Mouse (Mus musculus): ENCODE measurements around the gene Mfsd4a. TPM values are rescaled to one million over a fixed set of nuclear protein-coding genes. Genes with fewer than 3 reads are reported as not detected.

Gene Mfsd4a
- polyA plus RNA-seq, 1 experiment from 2014 or later = 6.9 TPM

DNA sequence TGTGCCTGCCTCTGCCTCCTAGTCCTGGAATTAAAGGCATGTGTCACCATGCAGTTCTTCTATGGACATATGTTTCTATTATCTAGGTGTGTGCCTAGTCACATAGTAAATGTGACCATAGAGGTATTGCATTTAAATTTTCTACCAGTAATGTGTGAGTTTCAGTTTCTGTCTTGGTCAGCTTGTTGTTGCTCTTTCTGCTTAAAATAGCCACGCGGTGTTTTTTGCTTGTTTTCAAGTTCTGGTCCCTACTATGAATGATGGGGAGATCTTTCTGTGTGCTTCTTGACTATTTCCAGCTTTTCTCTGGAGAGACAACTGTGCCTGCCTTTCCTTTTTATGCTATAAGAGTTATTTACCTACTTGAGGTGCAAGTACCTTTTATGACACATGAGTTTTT lies 56.1 kb downstream of the Mfsd4a start:
- no peak for ATAC-seq
- H3K9ac ChIP-seq (ENCODE audit: low read depth, low read length) = no peak overlapping the region
- H3K27ac ChIP-seq (ENCODE audit: low read depth, low read length) = no peak overlapping the region
- H3K9me3 ChIP-seq (ENCODE audit: control insufficient read depth, low read length) = no peaks in the 10 kb centered on the region
- 84% methylated on average over 2 of the region's 2 CpGs for WGBS
- no peak overlapping the region for H3K4me3 ChIP-seq (ENCODE audit: low read length)
- no peaks in the 10 kb centered on the region for H3K27me3 ChIP-seq (replicated peaks; ENCODE audit: control insufficient read depth, insufficient read depth, low read length)
- H3K36me3 ChIP-seq (ENCODE audit: control insufficient read depth, insufficient read depth, low read length) = peaks cover 10% of the 10 kb centered on the region
- peaks cover 14% of the 10 kb centered on the region for H3K4me1 ChIP-seq (ENCODE audit: control insufficient read depth, insufficient read depth, low read depth, low read length)
- no peak overlapping the region for H3K4me2 ChIP-seq (ENCODE audit: low read length)

DNA sequence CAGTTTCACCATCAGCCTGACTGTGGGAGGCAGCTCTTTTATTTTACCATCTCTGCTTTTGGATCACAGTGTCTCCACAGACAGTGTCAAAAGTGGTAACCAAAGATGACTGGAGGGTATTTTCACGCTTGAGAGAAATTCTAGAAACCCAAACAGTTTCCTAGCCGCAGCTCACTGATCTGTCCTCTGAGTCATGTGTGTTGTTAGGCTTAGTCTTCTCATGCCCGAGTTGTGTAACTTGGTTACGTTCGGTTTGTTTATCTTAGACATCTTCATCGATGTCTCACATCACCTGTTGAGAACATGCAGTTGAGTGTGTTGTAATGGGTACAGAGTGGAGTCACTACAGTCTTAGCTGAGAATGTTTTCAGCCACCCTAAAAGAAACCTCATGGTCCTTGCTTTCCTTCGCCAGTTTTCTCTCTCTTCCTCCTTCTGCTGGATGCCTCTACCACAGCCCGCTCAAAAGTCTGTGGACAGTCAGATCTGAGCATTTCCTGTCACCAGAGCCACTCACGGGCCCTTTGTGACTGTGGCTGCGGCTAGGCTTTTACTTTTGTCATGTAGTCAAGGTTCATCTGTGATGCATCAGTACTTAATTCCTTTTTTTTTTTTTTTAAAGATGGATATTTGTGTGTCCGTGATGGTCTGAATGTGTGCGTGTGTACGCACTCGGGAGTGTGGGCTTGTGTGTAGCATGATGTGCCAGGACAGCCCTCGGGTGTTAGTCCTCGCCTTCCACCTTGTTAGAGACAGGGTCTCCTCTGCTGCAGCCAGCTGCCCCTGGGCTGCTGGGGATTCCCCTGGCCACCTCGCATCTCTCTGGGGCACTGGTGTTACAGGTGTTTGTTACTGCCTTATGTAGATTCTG lies 57.0 kb downstream of the Mfsd4a start:
- H3K4me2 ChIP-seq (ENCODE audit: low read length) = no peak overlapping the region
- H3K27ac ChIP-seq (ENCODE audit: low read depth, low read length) = no peak overlapping the region
- H3K36me3 ChIP-seq (ENCODE audit: control insufficient read depth, insufficient read depth, low read length) = peaks cover 10% of the 10 kb centered on the region
- ATAC-seq = no peak
- 89% methylated on average over 17 of the region's 17 CpGs for WGBS
- no peaks in the 10 kb centered on the region for H3K9me3 ChIP-seq (ENCODE audit: control insufficient read depth, low read length)
- peaks cover 17% of the 10 kb centered on the region for H3K4me1 ChIP-seq (ENCODE audit: control insufficient read depth, insufficient read depth, low read depth, low read length)
- no peak overlapping the region for H3K9ac ChIP-seq (ENCODE audit: low read depth, low read length)
- H3K4me3 ChIP-seq (ENCODE audit: low read length) = no peak overlapping the region
- H3K27me3 ChIP-seq (replicated peaks; ENCODE audit: control insufficient read depth, insufficient read depth, low read length) = no peaks in the 10 kb centered on the region

DNA sequence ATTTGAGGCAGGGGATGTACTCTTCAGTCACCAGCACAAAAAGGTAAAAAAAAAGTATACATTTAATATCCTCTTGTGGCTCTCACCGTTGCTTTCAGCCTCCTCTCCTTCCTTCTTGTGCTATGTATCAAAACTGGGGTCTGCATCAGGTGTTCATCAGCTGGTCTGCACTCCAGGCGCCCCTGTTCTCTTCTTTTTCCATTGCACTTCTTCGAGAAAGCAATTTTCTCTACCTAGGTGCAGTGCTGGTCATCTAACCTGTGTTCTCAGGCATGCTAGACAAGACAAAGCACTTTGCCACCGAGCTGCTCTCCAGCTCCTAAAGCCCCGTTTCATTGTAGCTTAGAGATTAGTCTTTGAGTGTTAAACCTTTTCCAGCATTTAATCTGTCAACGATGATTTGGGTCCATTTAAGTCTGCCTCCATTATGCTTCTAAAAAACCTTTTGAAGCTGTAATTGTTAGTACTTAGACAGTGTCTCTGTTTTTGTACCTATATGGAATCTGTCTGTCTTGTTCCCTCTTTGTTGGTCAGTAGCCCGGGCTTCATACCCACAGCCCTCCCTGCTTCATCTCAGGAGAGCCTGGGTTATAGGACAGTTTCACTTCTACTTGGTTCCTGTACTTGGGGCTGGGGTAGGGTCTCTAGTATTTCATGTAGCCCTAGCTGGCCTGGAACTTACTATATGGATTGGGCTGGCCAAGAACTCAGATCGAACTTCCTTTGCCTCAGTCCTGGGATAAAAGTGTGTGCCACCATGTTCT lies 58.8 kb downstream of the Mfsd4a start:
- no peak for ATAC-seq
- no peak overlapping the region; the same call in 1 of the 2 replicates for H3K9ac ChIP-seq (ENCODE audit: low read depth, low read length)
- 59% methylated on average over 8 of the region's 8 CpGs for WGBS
- no peaks in the 10 kb centered on the region for H3K27me3 ChIP-seq (replicated peaks; ENCODE audit: control insufficient read depth, insufficient read depth, low read length)
- H3K4me1 ChIP-seq (ENCODE audit: control insufficient read depth, insufficient read depth, low read depth, low read length) = peaks cover 17% of the 10 kb centered on the region
- H3K9me3 ChIP-seq (ENCODE audit: control insufficient read depth, low read length) = no peaks in the 10 kb centered on the region
- H3K4me3 ChIP-seq (ENCODE audit: low read length) = peak overlapping the region; percentile 88
- peak overlapping the region; percentile 74 for H3K4me2 ChIP-seq (ENCODE audit: low read length)
- H3K27ac ChIP-seq (ENCODE audit: low read depth, low read length) = no peak overlapping the region
- H3K36me3 ChIP-seq (ENCODE audit: control insufficient read depth, insufficient read depth, low read length) = no peaks in the 10 kb centered on the region

DNA sequence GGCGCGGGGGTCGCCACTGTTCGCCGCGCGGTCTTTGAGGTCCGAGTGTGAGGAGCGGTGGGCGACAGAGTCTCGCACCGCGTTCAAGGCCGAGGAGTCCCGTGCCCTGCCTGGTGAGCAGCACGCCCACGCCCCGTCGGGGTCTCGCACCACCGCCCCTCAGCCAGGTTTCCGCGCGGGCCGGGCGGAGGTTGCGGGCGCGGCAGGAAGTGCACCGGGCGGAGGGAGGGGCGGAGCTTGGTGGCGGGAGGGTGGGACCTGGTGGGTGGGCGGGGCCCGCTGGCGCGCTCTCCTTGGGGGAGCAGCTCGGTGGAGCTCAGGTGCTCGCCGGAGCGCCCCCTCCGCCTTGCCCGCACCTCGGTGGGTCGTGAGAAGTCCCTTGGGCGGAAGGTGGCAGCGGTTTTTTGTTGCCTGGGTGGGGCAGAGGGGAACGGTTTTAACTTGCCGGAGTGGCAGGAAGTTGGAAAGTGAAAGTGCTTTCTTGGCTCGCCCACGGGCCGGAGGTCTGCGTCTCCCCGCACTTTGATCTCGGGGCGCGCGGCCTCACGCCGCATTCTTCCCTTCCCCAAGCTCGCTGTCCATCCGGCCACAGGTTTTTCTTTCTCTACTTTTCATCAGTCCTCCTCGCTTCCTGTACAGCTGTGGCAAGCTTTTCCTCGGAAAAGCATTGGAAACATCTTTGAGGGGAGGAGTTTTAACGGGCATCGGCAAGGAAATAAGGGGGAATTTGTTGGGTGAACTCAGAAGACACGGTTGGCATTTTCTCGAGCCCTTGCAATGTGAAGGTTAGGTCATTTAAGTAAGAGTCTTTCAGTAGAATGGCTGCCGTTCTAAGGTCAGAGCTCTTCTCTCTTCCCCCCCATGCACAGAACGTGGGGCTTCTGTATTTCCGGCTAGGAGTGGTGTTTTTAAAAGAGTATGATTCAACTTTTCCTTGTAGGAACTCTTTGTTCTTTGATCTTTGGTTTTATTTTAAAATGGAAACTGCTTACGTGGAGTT lies 59.7 kb downstream of the Mfsd4a start:
- ATAC-seq = peak; percentile 84
- Histone ChIP-seq H3K9ac (ENCODE audit: low read depth, low read length) (peak overlapping the region; percentile 97), H3K27me3 (replicated peaks; ENCODE audit: control insufficient read depth, insufficient read depth, low read length) (no peaks in the 10 kb centered on the region), H3K4me1 (ENCODE audit: control insufficient read depth, insufficient read depth, low read depth, low read length) (peaks cover 17% of the 10 kb centered on the region), H3K36me3 (ENCODE audit: control insufficient read depth, insufficient read depth, low read length) (no peaks in the 10 kb centered on the region), H3K27ac (ENCODE audit: low read depth, low read length) (peak overlapping the region; percentile 99), H3K4me2 (ENCODE audit: low read length) (peak overlapping the region; percentile 74), H3K9me3 (ENCODE audit: control insufficient read depth, low read length) (no peaks in the 10 kb centered on the region), H3K4me3 (ENCODE audit: low read length) (peak overlapping the region; percentile 88)
- WGBS = under 1% methylated on average over 59 of the region's 72 CpGs

DNA sequence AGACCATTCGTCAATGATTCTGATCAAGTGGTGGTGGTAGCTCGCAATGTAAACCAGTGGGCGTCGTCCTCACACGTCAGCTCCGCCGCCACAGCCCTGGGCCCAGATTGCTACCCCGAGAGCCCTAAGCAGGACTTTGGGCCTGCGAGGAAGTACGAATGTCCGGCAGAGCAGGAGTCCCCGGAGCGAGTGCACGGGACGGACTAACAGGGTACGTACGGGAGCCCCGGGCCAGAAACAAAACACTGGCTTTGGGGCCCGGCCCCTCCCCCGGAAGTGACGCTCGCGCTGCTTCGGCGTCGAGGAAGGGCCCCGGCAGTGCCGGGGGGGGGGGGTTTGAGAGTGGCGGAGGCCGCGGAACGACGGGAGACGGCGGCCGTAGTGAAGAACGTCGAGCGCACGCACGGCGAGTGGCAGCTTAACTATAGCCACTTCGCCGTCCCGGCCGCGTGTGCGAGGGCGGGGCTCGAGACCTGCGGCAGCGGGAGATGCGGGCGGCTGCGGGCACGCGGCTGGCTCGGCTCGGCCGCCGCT lies 60.5 kb downstream of the Mfsd4a start, which contains the start of gene Elk4:
TSS of gene Elk4 (plus strand) at position 326 of the 534 bp plus-strand sequence.
- peak within 1 kb of the TSS; percentile 74 for H3K4me2 ChIP-seq (ENCODE audit: low read length)
- peak within 1 kb of the TSS; percentile 97 for H3K9ac ChIP-seq (ENCODE audit: low read depth, low read length)
- peak; percentile 94 for ATAC-seq
- H3K27me3 ChIP-seq (replicated peaks; ENCODE audit: control insufficient read depth, insufficient read depth, low read length) = no peaks in the 10 kb centered on the region
- H3K4me3 ChIP-seq (ENCODE audit: low read length) = peak within 1 kb of the TSS; percentile 88
- no peaks in the 10 kb centered on the region for H3K9me3 ChIP-seq (ENCODE audit: control insufficient read depth, low read length)
- WGBS = under 1% methylated on average over 51 of the region's 61 CpGs
- peaks cover 17% of the 10 kb centered on the region for H3K4me1 ChIP-seq (ENCODE audit: control insufficient read depth, insufficient read depth, low read depth, low read length)
- H3K36me3 ChIP-seq (ENCODE audit: control insufficient read depth, insufficient read depth, low read length) = no peaks in the 10 kb centered on the region
- peak within 1 kb of the TSS; percentile 99 for H3K27ac ChIP-seq (ENCODE audit: low read depth, low read length)

DNA sequence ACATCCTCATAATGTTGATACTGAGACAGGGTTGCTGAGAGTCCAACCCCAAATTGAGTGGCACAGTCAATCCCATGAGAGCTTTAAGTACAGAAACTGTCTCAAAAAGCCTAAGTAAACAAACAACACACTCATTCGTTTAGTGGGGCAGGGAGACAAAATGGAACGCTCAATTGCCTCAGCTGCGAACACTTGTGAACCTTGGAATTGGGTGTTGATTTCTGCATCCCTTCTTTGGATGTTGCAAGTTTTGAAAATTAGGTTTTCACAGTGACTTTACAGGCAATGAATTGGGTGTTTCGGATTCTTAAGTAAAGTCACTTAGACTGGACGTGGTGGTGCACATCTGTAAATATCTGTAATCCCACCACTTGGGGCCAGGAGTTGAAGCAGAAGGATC lies 61.1 kb downstream of the Mfsd4a start:
- no peak for ATAC-seq
- H3K4me3 ChIP-seq (ENCODE audit: low read length) = peak overlapping the region; percentile 88
- WGBS = 37% methylated on average over 5 of the region's 5 CpGs
- H3K4me2 ChIP-seq (ENCODE audit: low read length) = peak overlapping the region; percentile 74
- H3K27ac ChIP-seq (ENCODE audit: low read depth, low read length) = peak overlapping the region; percentile 99; the same call in 1 of the 2 replicates
- peaks cover 17% of the 10 kb centered on the region for H3K4me1 ChIP-seq (ENCODE audit: control insufficient read depth, insufficient read depth, low read depth, low read length)
- H3K36me3 ChIP-seq (ENCODE audit: control insufficient read depth, insufficient read depth, low read length) = no peaks in the 10 kb centered on the region
- no peaks in the 10 kb centered on the region for H3K9me3 ChIP-seq (ENCODE audit: control insufficient read depth, low read length)
- no peaks in the 10 kb centered on the region for H3K27me3 ChIP-seq (replicated peaks; ENCODE audit: control insufficient read depth, insufficient read depth, low read length)
- H3K9ac ChIP-seq (ENCODE audit: low read depth, low read length) = peak overlapping the region; percentile 27; the same call in 1 of the 2 replicates

DNA sequence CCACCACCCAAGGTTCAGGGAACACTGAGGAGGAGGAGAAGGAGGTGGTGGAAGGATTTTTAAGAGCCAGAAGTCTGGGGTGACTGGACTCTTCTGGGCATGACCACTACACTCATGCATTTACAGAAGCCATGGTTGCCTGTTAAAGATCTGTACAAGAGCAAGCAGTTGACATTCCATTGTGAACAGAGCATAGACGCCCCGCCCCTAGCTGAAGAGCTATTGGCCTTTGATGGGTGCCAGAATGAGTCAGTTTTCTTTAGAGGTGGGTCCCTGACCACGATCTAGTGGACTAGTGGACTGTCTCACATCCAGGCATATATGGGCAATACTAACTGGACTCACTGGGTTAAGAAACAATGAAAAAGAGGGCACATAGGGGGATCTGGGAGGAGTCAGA lies 61.8 kb downstream of the Mfsd4a start:
- peaks cover 17% of the 10 kb centered on the region for H3K4me1 ChIP-seq (ENCODE audit: control insufficient read depth, insufficient read depth, low read depth, low read length)

DNA sequence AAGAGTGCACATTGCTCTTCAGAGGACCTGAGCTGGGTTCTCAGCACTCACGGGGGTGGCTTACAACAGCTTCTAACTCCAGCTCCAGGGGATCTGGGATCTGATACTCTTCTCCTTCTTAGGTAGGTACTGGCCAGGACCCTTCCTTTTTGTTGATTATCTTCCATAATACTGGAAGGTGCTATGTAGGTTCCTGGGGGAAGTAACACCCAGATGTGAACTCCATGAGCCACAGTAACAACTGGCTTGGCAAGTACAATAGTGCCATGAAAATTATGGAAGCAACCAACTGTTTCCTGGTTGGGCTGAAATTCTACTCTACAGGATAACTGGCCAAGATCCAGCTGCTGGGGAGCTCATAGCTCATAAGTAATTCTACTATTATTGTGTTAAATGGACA lies 62.4 kb downstream of the Mfsd4a start:
- no peak overlapping the region for H3K9ac ChIP-seq (ENCODE audit: low read depth, low read length)
- no peaks in the 10 kb centered on the region for H3K9me3 ChIP-seq (ENCODE audit: control insufficient read depth, low read length)
- H3K27me3 ChIP-seq (replicated peaks; ENCODE audit: control insufficient read depth, insufficient read depth, low read length) = no peaks in the 10 kb centered on the region
- H3K4me1 ChIP-seq (ENCODE audit: control insufficient read depth, insufficient read depth, low read depth, low read length) = peaks cover 17% of the 10 kb centered on the region
- 92% methylated on average over 1 of the region's 1 CpGs for WGBS
- H3K27ac ChIP-seq (ENCODE audit: low read depth, low read length) = no peak overlapping the region
- no peaks in the 10 kb centered on the region for H3K36me3 ChIP-seq (ENCODE audit: control insufficient read depth, insufficient read depth, low read length)
- H3K4me3 ChIP-seq (ENCODE audit: low read length) = no peak overlapping the region
- no peak overlapping the region for H3K4me2 ChIP-seq (ENCODE audit: low read length)
- no peak for ATAC-seq

More for the DNA sequence above, 61.8 kb downstream of the Mfsd4a start:
- H3K9me3 ChIP-seq (ENCODE audit: control insufficient read depth, low read length) = no peaks in the 10 kb centered on the region
- no peak overlapping the region for H3K9ac ChIP-seq (ENCODE audit: low read depth, low read length)
- H3K27ac ChIP-seq (ENCODE audit: low read depth, low read length) = no peak overlapping the region
- H3K27me3 ChIP-seq (replicated peaks; ENCODE audit: control insufficient read depth, insufficient read depth, low read length) = no peaks in the 10 kb centered on the region
- no peaks in the 10 kb centered on the region for H3K36me3 ChIP-seq (ENCODE audit: control insufficient read depth, insufficient read depth, low read length)
- ATAC-seq = no peak
- H3K4me2 ChIP-seq (ENCODE audit: low read length) = no peak overlapping the region
- H3K4me3 ChIP-seq (ENCODE audit: low read length) = no peak overlapping the region
- WGBS = 84% methylated on average over 3 of the region's 3 CpGs

All from hindbrain, embryonic 16.5 days (tissue).